Mouse (Mus musculus) monocyte, adult 59 days (primary cell): ENCODE results near the gene Gm2974. TPM values are rescaled to one million over a fixed set of nuclear protein-coding genes. Genes with fewer than 3 reads are reported as not detected.

ENCODE experiments used
- total RNA-seq, 2 experiments: library from RNA; stranded (reverse); gene quantifications; one replicate each; pipeline ENCODE4 v1.2.4; 2023

The Gm2974 gene
- not detected for total RNA-seq

DNA sequence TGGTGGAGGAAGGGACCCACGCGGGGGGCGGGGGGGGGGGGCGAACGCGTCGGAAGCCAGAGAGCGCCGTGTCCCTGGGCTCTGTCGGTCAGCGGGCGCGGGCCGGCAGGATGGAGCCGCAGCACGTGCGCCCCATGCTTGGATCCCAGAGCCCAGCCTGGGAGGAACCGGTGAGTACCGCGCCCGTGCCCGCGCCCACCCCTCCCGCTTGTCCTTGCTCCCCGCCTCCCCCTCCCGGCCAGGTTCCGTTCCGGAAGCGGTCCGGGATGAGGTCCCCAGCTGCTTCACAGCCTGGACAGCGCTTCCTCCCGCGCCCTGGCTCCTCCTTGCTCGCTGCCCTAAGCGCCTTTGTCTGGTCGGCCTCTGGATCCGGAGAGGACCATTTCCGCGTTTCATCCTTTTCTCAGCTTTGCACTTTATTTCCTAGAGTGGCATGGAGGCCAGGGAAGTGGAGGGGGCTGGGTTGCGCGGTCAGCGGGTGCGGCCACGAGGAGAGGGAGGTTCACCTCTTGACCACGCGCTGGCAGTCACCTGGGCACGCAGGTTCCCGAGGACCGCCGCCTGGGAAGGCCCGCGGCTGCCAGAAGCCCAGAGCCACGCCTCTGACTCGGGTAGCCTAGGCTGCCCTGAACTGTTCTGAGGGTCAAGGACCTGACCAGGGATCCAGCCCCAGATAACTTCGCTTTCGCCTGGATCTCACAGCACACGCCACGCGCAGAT, at the start of gene Gm2974:
Gm2974 (plus strand) TSS at position 86 of the 720 bp plus-strand sequence.

DNA sequence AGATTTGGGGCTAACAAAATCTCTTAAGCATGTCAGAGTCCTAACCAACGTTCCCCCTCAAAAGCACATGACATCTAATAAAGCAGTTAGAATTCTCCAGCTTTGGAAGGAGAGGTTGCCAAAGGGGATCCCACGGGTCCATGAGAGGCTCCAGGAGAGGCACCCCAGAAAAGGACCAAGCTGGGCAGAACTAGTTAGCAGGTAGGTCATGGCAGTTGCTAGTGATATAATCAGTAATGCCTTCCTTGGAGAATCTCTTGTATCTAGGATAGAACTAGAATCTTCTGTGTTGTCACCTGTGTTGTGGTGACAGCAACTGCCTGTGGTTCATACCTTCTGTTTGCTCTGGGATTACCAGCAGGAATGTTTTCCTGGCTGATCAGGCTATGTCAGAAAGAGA, 17.6 kb upstream of the Gm2974 start, which contains the start of gene Gm3127:
Gm3127 (plus strand) TSS at position 301 of the 400 bp plus-strand sequence.

DNA sequence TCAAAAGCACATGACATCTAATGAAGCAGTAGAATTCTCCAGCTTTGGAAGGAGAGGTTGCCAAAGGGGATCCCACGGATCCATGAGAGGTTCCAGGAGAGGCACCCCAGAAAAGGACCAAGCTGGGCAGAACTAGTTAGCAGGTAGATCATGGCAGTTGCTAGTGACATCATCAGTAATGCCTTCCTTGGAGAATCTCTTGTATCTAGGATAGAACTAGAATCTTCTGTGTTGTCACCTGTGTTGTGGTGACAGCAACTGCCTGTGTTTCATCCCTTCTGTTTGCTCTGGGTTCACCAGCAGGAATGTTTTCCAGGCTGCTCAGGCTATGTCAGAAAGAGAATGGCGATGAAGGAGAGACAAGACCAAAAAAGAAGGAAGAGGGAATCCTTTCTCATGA, 67.0 kb downstream of the Gm2974 start, which contains the start of gene Gm3138:
Gm3138 (plus strand) TSS at position 301 of the 400 bp plus-strand sequence.

Other genes starting within 250 kb of the Gm2974 start
- gene Gm3095, start 219.0 kb upstream of the Gm2974 start, total RNA-seq, result not detected
- not detected for gene Gm3099, start 184.2 kb upstream of the Gm2974 start, total RNA-seq
- gene Gm5796, start 158.6 kb upstream of the Gm2974 start, total RNA-seq, result not detected
- gene Gm3115, start 98.5 kb upstream of the Gm2974 start, total RNA-seq, result not detected
- gene Gm8108, start 72.0 kb upstream of the Gm2974 start, total RNA-seq, result not detected
- not detected for gene Gm3127, start 17.5 kb upstream of the Gm2974 start, total RNA-seq
- gene Gm3138, start 67.1 kb downstream of the Gm2974 start, total RNA-seq, result not detected
- gene Gm3149, start 134.7 kb downstream of the Gm2974 start, total RNA-seq, result not detected
- gene 2610042L04Rik, start 152.2 kb downstream of the Gm2974 start, total RNA-seq, result not detected
- gene Gm3159, start 214.9 kb downstream of the Gm2974 start, total RNA-seq, result not detected
- gene Gm3164, start 232.9 kb downstream of the Gm2974 start, total RNA-seq, result not detected
- gene Gm3173, start 248.4 kb downstream of the Gm2974 start, total RNA-seq, result not detected